Mouse (Mus musculus) CH12.LX (cell line): ENCODE data around the gene Esrra. TPM values are rescaled to one million over a fixed set of nuclear protein-coding genes. Genes with fewer than 3 reads are reported as not detected.

ENCODE experiments used
- DNase-seq: peaks from one replicate; pipeline ENCODE4 v3.0.0-alpha.2; 2013; ENCODE audit errors: extremely low read depth
- H3K27ac ChIP-seq: 2 replicates; pipeline ENCODE4 v1.5.1; 2012; ENCODE audit warnings: low read depth, mild to moderate bottlenecking, control low read depth, moderate library complexity; ENCODE audit not compliant: insufficient read depth
- H3K27me3 ChIP-seq: replicated peaks from 2 replicates; pipeline ENCODE3; 2012; ENCODE audit warnings: inconsistent platforms
- H3K36me3 ChIP-seq, 2 experiments: replicated peaks in 1 of 2; 2 replicates each; pipeline versions ENCODE3 to v1.6.1; 2012; ENCODE audit warnings: inconsistent platforms in 1 of 2, low read length in 1 of 2, mild to moderate bottlenecking in 1 of 2, mixed read lengths in 1 of 2, moderate library complexity in 1 of 2; ENCODE audit not compliant: control insufficient read depth in 1 of 2, insufficient read depth in 1 of 2
- H3K4me1 ChIP-seq, 2 experiments: 2 replicates each; pipeline ENCODE4 v1.6.1; 2012; ENCODE audit warnings: inconsistent platforms in 1 of 2, moderate library complexity in 1 of 2; ENCODE audit not compliant: insufficient read depth in 2 of 2, control insufficient read depth in 1 of 2
- H3K4me2 ChIP-seq: 2 replicates; pipeline ENCODE4 v1.6.1; 2012; ENCODE audit warnings: low read depth, mild to moderate bottlenecking, control low read depth; ENCODE audit not compliant: poor library complexity, insufficient read depth, severe bottlenecking
- H3K4me3 ChIP-seq, 3 experiments: fragments of 150-350 bp in 1 of 3; sonication (generic) in 1 of 3; replicated peaks in 1 of 3; 2 replicates each; pipeline versions ENCODE3 to v1.5.1; 2011 to 2012; ENCODE audit warnings: low read depth in 2 of 3, low read length in 2 of 3, mild to moderate bottlenecking in 2 of 3, moderate library complexity in 2 of 3, control low read depth in 1 of 3, improper control_type of control experiment in 1 of 3, inconsistent platforms in 1 of 3, mixed read lengths in 1 of 3; ENCODE audit not compliant: poor library complexity in 1 of 3
- H3K79me2 ChIP-seq: replicated peaks from 2 replicates; pipeline ENCODE4 v1.6.1; 2012; ENCODE audit warnings: mild to moderate bottlenecking, moderate library complexity; ENCODE audit not compliant: control insufficient read depth, poor library complexity, insufficient read depth, severe bottlenecking; ENCODE audit errors: extremely low read depth
- H3K9ac ChIP-seq: 2 replicates; pipeline ENCODE4 v1.6.1; 2012; ENCODE audit warnings: low read depth, mild to moderate bottlenecking, control low read depth, moderate library complexity; ENCODE audit not compliant: insufficient read depth
- H3K9me3 ChIP-seq: replicated peaks from 2 replicates; pipeline ENCODE3; 2012; ENCODE audit warnings: low read length, inconsistent platforms, mixed read lengths
- BHLHE40 ChIP-seq: IDR thresholded peaks from 2 replicates; pipeline ENCODE4 v1.6.1; 2011; ENCODE audit warnings: mild to moderate bottlenecking, low read depth, low read length, improper control_type of control experiment
- E2F4 ChIP-seq: IDR thresholded peaks from 2 replicates; pipeline ENCODE4 v1.6.1; 2011; ENCODE audit warnings: low read depth, low read length, improper control_type of control experiment; ENCODE audit not compliant: insufficient replicate concordance
- ELF1 ChIP-seq: IDR thresholded peaks from 2 replicates; pipeline ENCODE4 v1.6.1; 2014; ENCODE audit warnings: low read depth, mild to moderate bottlenecking, inconsistent platforms, low read length, improper control_type of control experiment
- GABPA ChIP-seq: IDR thresholded peaks from 2 replicates; pipeline ENCODE4 v1.6.1; 2012; ENCODE audit warnings: low read depth, low read length, improper control_type of control experiment, inconsistent platforms; ENCODE audit not compliant: insufficient replicate concordance
- HCFC1 ChIP-seq: IDR thresholded peaks from 2 replicates; pipeline ENCODE4 v1.6.1; 2012; ENCODE audit warnings: low read depth, mild to moderate bottlenecking, inconsistent platforms, low read length, improper control_type of control experiment
- IRF4 ChIP-seq: IDR thresholded peaks from 2 replicates; pipeline ENCODE4 v1.6.1; 2014; ENCODE audit warnings: low read depth, mild to moderate bottlenecking, inconsistent platforms, low read length, improper control_type of control experiment
- JUN ChIP-seq: IDR thresholded peaks from 2 replicates; pipeline ENCODE4 v1.6.1; 2011; ENCODE audit warnings: low read depth, mild to moderate bottlenecking, low read length, improper control_type of control experiment, moderate library complexity; ENCODE audit not compliant: insufficient read depth
- JUND ChIP-seq: conservative IDR thresholded peaks from 2 replicates; pipeline ENCODE4 v1.6.1; 2011; ENCODE audit warnings: low read depth, low read length, improper control_type of control experiment
- KAT2A ChIP-seq: IDR thresholded peaks from 2 replicates; pipeline ENCODE4 v1.6.1; 2012; ENCODE audit warnings: low read length, improper control_type of control experiment, inconsistent platforms; ENCODE audit not compliant: insufficient replicate concordance
- MAZ ChIP-seq: IDR thresholded peaks from 2 replicates; pipeline ENCODE4 v1.6.1; 2012; ENCODE audit warnings: low read depth, mild to moderate bottlenecking, inconsistent platforms, low read length, improper control_type of control experiment, moderate library complexity
- MXI1 ChIP-seq: IDR thresholded peaks from 2 replicates; pipeline ENCODE4 v1.6.1; 2011; ENCODE audit warnings: mild to moderate bottlenecking, low read depth, low read length, improper control_type of control experiment
- NELFE ChIP-seq: IDR thresholded peaks from 2 replicates; pipeline ENCODE4 v1.6.1; 2011; ENCODE audit warnings: low read depth, low read length, improper control_type of control experiment
- PAX5 ChIP-seq: IDR thresholded peaks from 2 replicates; pipeline ENCODE4 v1.6.1; 2012; ENCODE audit warnings: low read length, inconsistent platforms, mixed read lengths
- POLR2A ChIP-seq: IDR thresholded peaks from 2 replicates; pipeline ENCODE4 v1.6.1; 2011; ENCODE audit warnings: low read depth, mild to moderate bottlenecking, improper control_type of control experiment, low read length
- SMC3 ChIP-seq: IDR thresholded peaks from 2 replicates; pipeline ENCODE4 v1.6.1; 2011; ENCODE audit warnings: low read depth, low read length, improper control_type of control experiment
- TBP ChIP-seq: conservative IDR thresholded peaks from 2 replicates; pipeline ENCODE4 v1.6.1; 2011; ENCODE audit warnings: low read depth, low read length, improper control_type of control experiment
- TCF12 ChIP-seq: IDR thresholded peaks from 2 replicates; pipeline ENCODE4 v1.6.1; 2014; ENCODE audit warnings: low read depth, mild to moderate bottlenecking, inconsistent platforms, low read length, improper control_type of control experiment
- UBTF ChIP-seq: IDR thresholded peaks from 2 replicates; pipeline ENCODE4 v1.6.1; 2012; ENCODE audit warnings: low read depth, mild to moderate bottlenecking, inconsistent platforms, low read length, improper control_type of control experiment, moderate library complexity
- USF1 ChIP-seq: IDR thresholded peaks from 2 replicates; pipeline ENCODE4 v1.6.1; 2014; ENCODE audit warnings: low read depth, mild to moderate bottlenecking, inconsistent platforms, low read length, improper control_type of control experiment
- USF2 ChIP-seq: conservative IDR thresholded peaks from 2 replicates; pipeline ENCODE4 v1.6.1; 2011; ENCODE audit warnings: low read depth, low read length, improper control_type of control experiment
- ZKSCAN1 ChIP-seq: IDR thresholded peaks from 2 replicates; pipeline ENCODE4 v1.6.1; 2012; ENCODE audit warnings: low read depth, inconsistent platforms, low read length, improper control_type of control experiment, borderline replicate concordance
- ZMIZ1 ChIP-seq: IDR thresholded peaks from 2 replicates; pipeline ENCODE4 v1.6.1; 2012; ENCODE audit warnings: low read depth, mild to moderate bottlenecking, inconsistent platforms, low read length, improper control_type of control experiment
- ZNF384 ChIP-seq: IDR thresholded peaks from 2 replicates; pipeline ENCODE4 v1.6.1; 2012; ENCODE audit warnings: low read depth, low read length, improper control_type of control experiment, inconsistent platforms
- dilution Hi-C: fragments of 300-500 bp; cut with MboI; formaldehyde crosslinking; loops from 2 replicates; pipeline ENCODE4 v1.14.3; 2020; ENCODE audit warnings: low sequenced_read_pairs; ENCODE audit not compliant: extremely low pct_unique_long_range_greater_than_20kb, extremely low pct_ligation_motif_present
- in situ Hi-C: fragments of 300-500 bp; cut with MboI; formaldehyde crosslinking; loops from 3 replicates; pipeline ENCODE4 v1.14.3; 2019; ENCODE audit warnings: low sequenced_read_pairs, low pct_ligation_motif_present, low pct_unique_long_range_greater_than_20kb, mixed read lengths
- polyA plus RNA-seq: library from polyadenylated mRNA; unstranded; fragments of >175 nt; gene quantifications from 2 replicates; pipeline ENCODE4 v1.2.1, GENCODE M21; 2012; ENCODE audit warnings: low read depth; ENCODE audit not compliant: insufficient read length
- total RNA-seq, 2 experiments: library from RNA; depleted of rRNA; stranded (reverse); fragments of 300-350 nt in 1 of 2; fragments of >200 nt in 1 of 2; gene quantifications; 2 replicates each; pipeline ENCODE4 v1.2.3; 2012 to 2014

Esrra gene
- total and polyA plus RNA-seq, 3 experiments, result 13.6 to 28.7 (median 15.6) TPM

GRCm38 (mm10) chr19:6913036-6913435, 8.6 kb downstream of the Esrra start:
- no peak overlapping the region for H3K9ac ChIP-seq
- dilution Hi-C loops (no loop called here), in situ Hi-C loops (no loop called here)
- DNase-seq, result no peak
- no peaks in the 10 kb centered on the region for H3K9me3 ChIP-seq
- peaks cover 18% of the 10 kb centered on the region for H3K79me2 ChIP-seq
- H3K4me1 ChIP-seq, result peaks cover 8 to 22% of the 10 kb centered on the region in 2 experiments; a peak in 3 of 4 replicates
- TF ChIP-seq ZNF384 (no peak), USF1 (no peak), HCFC1 (no peak), TBP (no peak), MXI1 (no peak), ZMIZ1 (no peak), IRF4 (no peak), USF2 (no peak), SMC3 (no peak), TCF12 (no peak), POLR2A (no peak), UBTF (no peak), JUND (no peak), KAT2A (no peak), MAZ (no peak), JUN (no peak)
- H3K36me3 ChIP-seq, result peaks cover 31 to 61% of the 10 kb centered on the region in 2 experiments
- H3K4me2 ChIP-seq, result no peak overlapping the region
- no peaks in the 10 kb centered on the region for H3K27me3 ChIP-seq
- no peak overlapping the region for H3K27ac ChIP-seq
- no peak overlapping the region for H3K4me3 ChIP-seq

- H3K36me3 ChIP-seq, result peaks cover 31 to 66% of the 10 kb centered on the region in 2 experiments
- no peaks in the 10 kb centered on the region for H3K27me3 ChIP-seq
- H3K9ac ChIP-seq, result no peak overlapping the region
- in situ Hi-C loops, result no loop called here
- H3K9me3 ChIP-seq, result no peaks in the 10 kb centered on the region
- DNase-seq, result no peak
- H3K4me1 ChIP-seq, result peaks cover 10 to 28% of the 10 kb centered on the region in 2 experiments; a peak in 3 of 4 replicates
- TF ChIP-seq ZNF384 (no peak), USF1 (no peak), E2F4 (no peak), ZKSCAN1 (no peak), JUN (no peak), ELF1 (no peak), HCFC1 (no peak), USF2 (no peak), MXI1 (no peak), BHLHE40 (no peak), GABPA (no peak), JUND (no peak), TBP (no peak), POLR2A (no peak), IRF4 (no peak), NELFE (no peak), PAX5 (no peak), KAT2A (no peak)
- dilution Hi-C loops, result no loop called here
- H3K27ac ChIP-seq, result no peak overlapping the region
- no peak overlapping the region for H3K4me3 ChIP-seq
- peaks cover 21% of the 10 kb centered on the region for H3K79me2 ChIP-seq
- H3K4me2 ChIP-seq, result no peak overlapping the region
Measured at GRCm38 (mm10) chr19:6912205-6912970, 9.2 kb downstream of the Esrra start.
